Mouse (Mus musculus): ENCODE measurements at regions not wholly inside any gene's neighbourhood (a gene's known extent, or its start where the extent isn't known, plus 50 kb on each side); places are given as distances from the start of the nearest gene placed in this dataset.

DNA sequence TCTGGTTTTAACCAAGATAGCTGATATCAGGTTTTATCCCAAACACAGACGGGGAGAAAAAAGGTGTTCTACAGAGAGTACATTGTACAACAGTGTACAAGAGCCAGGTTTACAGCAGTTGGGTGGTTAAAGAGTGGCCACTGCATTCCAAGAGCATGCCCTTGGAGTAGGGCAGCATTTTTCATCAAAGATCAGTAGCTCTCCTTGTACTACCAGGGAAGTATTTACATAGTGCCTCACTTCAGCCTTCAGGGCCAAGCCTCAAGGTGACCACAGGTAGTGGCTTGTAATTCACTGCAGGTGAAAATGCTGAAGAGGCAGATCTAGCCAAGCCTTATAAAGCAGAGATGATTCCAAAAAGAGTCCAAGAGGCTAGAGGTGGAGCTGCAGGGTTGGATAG is 190.8 kb downstream of the Isl1 start:
- H3K4me1 ChIP-seq (ENCODE audit: control insufficient read depth, insufficient read depth, low read length), result no peaks in the 10 kb centered on the region
- no peaks in the 10 kb centered on the region for H3K36me3 ChIP-seq (ENCODE audit: control insufficient read depth, insufficient read depth, low read length)
- WGBS, result 91% methylated on average over 1 of the region's 1 CpGs
- H3K9ac ChIP-seq (ENCODE audit: low read depth, low read length), result no peak overlapping the region
- no peaks in the 10 kb centered on the region for H3K9me3 ChIP-seq (replicated peaks; ENCODE audit: control insufficient read depth, low read length, poor library complexity, severe bottlenecking)
- no peak overlapping the region for H3K27ac ChIP-seq (ENCODE audit: low read length)
- H3K4me2 ChIP-seq (ENCODE audit: low read length), result no peak overlapping the region
- no peaks in the 10 kb centered on the region for H3K27me3 ChIP-seq (ENCODE audit: control insufficient read depth, insufficient read depth, low read depth, low read length)
- no peak for ATAC-seq
- no peak overlapping the region for H3K4me3 ChIP-seq (ENCODE audit: low read depth, low read length)

DNA sequence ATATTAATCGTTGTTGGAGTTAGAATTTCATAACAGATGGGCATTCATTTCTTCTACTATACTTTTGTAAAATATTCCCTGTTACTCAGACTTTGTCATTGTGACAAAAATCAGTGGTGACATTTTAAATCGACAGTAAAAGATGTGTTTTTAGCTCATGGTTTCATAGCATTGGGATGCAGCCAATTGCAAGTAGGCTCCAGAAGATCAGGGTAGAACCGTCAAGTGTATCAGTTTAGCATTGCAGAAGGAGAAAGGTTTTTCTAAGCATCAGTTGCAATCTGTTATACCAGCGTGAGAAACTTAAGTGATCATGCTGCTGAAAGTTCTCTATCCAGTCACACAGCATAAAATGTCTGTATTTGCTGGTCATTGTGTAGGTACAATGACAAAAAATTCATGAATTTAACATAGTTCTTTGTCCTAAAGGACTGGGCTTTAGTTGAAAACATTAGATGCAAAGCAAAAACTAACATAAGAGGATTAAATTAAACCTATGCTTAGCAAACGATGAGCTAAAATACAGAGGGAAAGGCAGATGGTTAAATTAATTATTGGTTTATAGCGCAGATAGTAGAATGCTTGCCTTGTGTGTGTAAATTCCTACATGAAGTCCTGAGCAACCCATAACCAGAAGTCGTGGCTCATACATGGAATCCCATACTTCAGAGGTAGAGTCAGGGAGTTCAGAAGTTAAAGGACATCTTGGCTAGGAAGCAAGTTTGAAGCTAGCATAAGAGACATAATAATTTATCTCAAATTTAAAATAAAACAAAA is 198.3 kb downstream of the Isl1 start:
- no peak overlapping the region for H3K4me2 ChIP-seq (ENCODE audit: low read length)
- H3K9ac ChIP-seq (ENCODE audit: low read depth, low read length), result no peak overlapping the region
- WGBS, result 58% methylated on average over 7 of the region's 7 CpGs
- no peak for ATAC-seq
- no peaks in the 10 kb centered on the region for H3K36me3 ChIP-seq (ENCODE audit: control insufficient read depth, insufficient read depth, low read length)
- no peaks in the 10 kb centered on the region for H3K27me3 ChIP-seq (ENCODE audit: control insufficient read depth, insufficient read depth, low read depth, low read length)
- no peak overlapping the region for H3K27ac ChIP-seq (ENCODE audit: low read length)
- no peaks in the 10 kb centered on the region for H3K4me1 ChIP-seq (ENCODE audit: control insufficient read depth, insufficient read depth, low read length)
- H3K9me3 ChIP-seq (replicated peaks; ENCODE audit: control insufficient read depth, low read length, poor library complexity, severe bottlenecking), result no peaks in the 10 kb centered on the region
- H3K4me3 ChIP-seq (ENCODE audit: low read depth, low read length), result no peak overlapping the region

DNA sequence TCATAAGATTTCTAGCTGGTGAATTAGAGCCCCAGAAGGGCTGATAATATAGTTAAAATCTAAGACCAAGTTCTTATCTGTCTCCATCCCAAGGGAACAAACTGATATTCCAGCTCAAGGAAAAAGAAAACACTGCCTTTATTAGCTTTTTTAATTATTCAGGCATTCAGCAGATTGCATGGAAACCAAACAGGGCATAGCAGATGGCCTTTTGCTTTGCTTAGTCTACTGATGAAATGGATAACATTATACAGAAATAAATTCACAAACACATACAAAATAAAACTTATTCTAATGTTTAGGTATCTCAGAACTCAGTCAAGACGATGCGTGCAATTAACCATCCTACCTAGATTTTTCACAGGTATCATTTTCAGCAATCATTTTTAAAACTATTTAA is 198.9 kb downstream of the Isl1 start:
- ATAC-seq, result no peak

DNA sequence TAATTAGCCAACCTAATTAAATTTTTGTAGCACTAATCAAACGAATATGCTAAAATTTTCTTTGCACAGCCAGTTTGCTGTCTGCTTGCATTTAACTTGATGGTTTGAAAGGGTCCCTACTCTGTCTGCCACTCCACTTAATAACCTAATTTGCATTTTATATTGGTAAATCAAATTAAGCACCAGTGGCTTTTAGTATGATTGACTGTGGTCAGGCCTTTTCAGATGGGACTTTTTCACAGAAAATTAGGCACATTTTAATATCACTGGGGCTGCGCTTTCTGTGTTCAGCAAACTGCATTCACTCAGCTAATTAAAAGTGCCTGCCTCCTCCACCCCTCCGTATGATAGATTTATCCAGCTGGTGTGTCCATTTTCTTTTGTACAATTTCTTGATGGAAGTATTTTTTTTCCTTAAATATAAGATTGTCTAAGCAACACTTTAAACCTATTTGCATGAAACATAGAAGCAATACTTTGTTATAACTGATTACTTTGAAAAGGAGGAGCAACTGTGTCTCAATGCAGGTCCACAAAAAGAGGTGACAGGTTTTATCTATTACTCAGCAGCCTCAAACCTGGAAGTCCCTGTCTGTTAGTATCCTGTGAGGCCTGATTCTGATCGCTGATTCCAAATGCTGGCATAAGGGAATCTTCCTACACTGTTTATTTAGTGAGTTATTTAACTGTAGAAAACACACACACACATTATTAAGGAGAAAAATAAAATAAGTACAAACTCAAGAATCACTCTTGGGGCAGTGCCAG is 221.8 kb downstream of the Isl1 start:
- Histone ChIP-seq H3K9ac (ENCODE audit: low read depth, low read length) (no peak overlapping the region), H3K27me3 (ENCODE audit: control insufficient read depth, insufficient read depth, low read depth, low read length) (no peaks in the 10 kb centered on the region), H3K36me3 (ENCODE audit: control insufficient read depth, insufficient read depth, low read length) (no peaks in the 10 kb centered on the region), H3K4me3 (ENCODE audit: low read depth, low read length) (no peak overlapping the region), H3K27ac (ENCODE audit: low read length) (no peak overlapping the region), H3K4me2 (ENCODE audit: low read length) (no peak overlapping the region), H3K4me1 (ENCODE audit: control insufficient read depth, insufficient read depth, low read length) (no peaks in the 10 kb centered on the region), H3K9me3 (replicated peaks; ENCODE audit: control insufficient read depth, low read length, poor library complexity, severe bottlenecking) (no peaks in the 10 kb centered on the region)
- peak; percentile 82; the same call in 1 of the 2 replicates for ATAC-seq
- 56% methylated on average over 4 of the region's 4 CpGs for WGBS

More for the DNA sequence above, 198.9 kb downstream of the Isl1 start:
- H3K9me3 ChIP-seq (replicated peaks; ENCODE audit: control insufficient read depth, low read length, poor library complexity, severe bottlenecking), result no peaks in the 10 kb centered on the region
- H3K36me3 ChIP-seq (ENCODE audit: control insufficient read depth, insufficient read depth, low read length), result no peaks in the 10 kb centered on the region
- H3K4me1 ChIP-seq (ENCODE audit: control insufficient read depth, insufficient read depth, low read length), result no peaks in the 10 kb centered on the region
- 97% methylated on average over 2 of the region's 2 CpGs for WGBS
- no peak overlapping the region for H3K4me3 ChIP-seq (ENCODE audit: low read depth, low read length)
- no peak overlapping the region for H3K27ac ChIP-seq (ENCODE audit: low read length)
- H3K4me2 ChIP-seq (ENCODE audit: low read length), result no peak overlapping the region
- no peak overlapping the region for H3K9ac ChIP-seq (ENCODE audit: low read depth, low read length)
- H3K27me3 ChIP-seq (ENCODE audit: control insufficient read depth, insufficient read depth, low read depth, low read length), result no peaks in the 10 kb centered on the region

DNA sequence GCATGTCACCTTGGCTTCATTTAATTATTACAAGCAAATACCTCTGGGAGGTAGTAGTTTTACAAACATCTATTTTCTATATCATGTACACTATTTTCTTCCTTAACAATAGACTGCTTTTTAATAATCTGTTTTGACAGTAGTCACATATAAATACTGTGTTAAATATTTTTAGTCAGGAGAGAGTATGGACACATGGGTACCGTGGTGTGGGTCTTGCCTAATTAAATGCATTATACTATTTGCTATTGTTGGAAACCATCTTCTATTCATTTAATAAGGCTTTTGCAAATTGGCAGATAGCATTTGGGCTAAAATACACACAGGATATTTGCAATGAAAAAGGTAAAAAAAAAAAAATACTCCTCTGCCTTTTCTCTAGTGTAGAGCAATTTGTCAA is 222.3 kb downstream of the Isl1 start:
- Histone ChIP-seq H3K27ac (ENCODE audit: low read length) (no peak overlapping the region), H3K4me2 (ENCODE audit: low read length) (no peak overlapping the region), H3K36me3 (ENCODE audit: control insufficient read depth, insufficient read depth, low read length) (no peaks in the 10 kb centered on the region), H3K27me3 (ENCODE audit: control insufficient read depth, insufficient read depth, low read depth, low read length) (no peaks in the 10 kb centered on the region), H3K9ac (ENCODE audit: low read depth, low read length) (no peak overlapping the region), H3K9me3 (replicated peaks; ENCODE audit: control insufficient read depth, low read length, poor library complexity, severe bottlenecking) (no peaks in the 10 kb centered on the region), H3K4me1 (ENCODE audit: control insufficient read depth, insufficient read depth, low read length) (no peaks in the 10 kb centered on the region), H3K4me3 (ENCODE audit: low read depth, low read length) (no peak overlapping the region)
- 65% methylated on average over 1 of the region's 1 CpGs for WGBS
- no peak for ATAC-seq

DNA sequence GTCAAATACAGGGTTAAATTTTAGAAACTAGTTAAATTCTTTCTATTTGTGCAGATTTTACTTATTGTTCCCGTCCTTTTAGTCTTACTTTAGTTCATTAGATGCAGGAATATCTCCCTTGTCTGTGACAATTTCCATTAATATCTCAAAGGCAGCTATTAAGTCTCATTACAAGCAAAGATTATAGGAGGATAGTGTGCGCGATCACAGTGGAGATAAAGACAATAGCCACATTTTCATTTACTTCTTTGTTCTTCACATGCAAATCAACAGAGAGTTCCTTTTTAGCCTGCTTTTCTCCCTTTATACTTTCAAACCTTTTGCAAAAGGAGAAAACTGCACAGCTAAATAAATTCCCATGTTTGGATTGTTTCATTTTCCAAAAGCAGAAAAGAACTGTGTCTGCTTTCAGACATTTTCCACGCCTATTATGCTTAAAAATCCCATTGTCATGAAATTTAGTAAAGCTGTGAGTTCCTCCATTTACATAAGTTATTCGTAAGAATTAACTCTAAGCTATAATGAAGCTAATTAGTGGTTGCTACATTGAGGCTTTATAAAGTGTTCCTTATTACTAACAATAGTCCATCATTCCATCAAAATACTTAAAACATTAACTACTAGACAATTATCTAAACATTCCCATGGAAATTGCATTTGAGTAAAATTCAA is 252.4 kb downstream of the Isl1 start:
- no peaks in the 10 kb centered on the region for H3K4me1 ChIP-seq (ENCODE audit: control insufficient read depth, insufficient read depth, low read length)
- H3K9ac ChIP-seq (ENCODE audit: low read depth, low read length), result no peak overlapping the region
- no peaks in the 10 kb centered on the region for H3K9me3 ChIP-seq (replicated peaks; ENCODE audit: control insufficient read depth, low read length, poor library complexity, severe bottlenecking)
- ATAC-seq, result no peak
- H3K27me3 ChIP-seq (ENCODE audit: control insufficient read depth, insufficient read depth, low read depth, low read length), result no peaks in the 10 kb centered on the region
- no peak overlapping the region for H3K27ac ChIP-seq (ENCODE audit: low read length)
- 51% methylated on average over 5 of the region's 5 CpGs for WGBS
- no peak overlapping the region for H3K4me2 ChIP-seq (ENCODE audit: low read length)
- no peak overlapping the region for H3K4me3 ChIP-seq (ENCODE audit: low read depth, low read length)
- no peaks in the 10 kb centered on the region for H3K36me3 ChIP-seq (ENCODE audit: control insufficient read depth, insufficient read depth, low read length)

DNA sequence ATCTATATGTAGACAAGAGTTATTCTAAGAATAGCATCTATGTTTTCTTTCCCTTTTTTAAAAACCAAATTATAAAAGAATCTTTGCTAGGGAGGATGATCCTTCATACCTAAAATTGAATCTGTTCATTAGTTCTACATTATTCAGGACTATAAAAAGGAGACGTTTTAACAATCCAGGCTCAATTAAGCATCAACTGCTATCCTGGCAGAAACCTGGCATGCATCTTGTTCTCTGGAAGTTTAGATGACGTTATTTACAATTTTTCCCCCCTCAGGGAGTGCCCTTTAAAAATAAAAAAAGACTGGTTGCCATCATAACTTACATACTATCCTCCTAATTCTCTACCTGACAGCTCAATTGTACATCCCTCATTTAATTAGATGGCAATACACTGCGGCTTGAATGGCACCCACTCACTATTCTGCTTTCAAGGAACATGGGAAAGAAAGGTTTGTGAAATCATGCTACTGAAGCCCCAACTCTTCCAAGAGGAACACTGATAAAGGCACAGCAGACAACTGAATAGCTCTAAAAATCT is 253.3 kb downstream of the Isl1 start:
- Histone ChIP-seq H3K36me3 (ENCODE audit: control insufficient read depth, insufficient read depth, low read length) (no peaks in the 10 kb centered on the region), H3K9me3 (replicated peaks; ENCODE audit: control insufficient read depth, low read length, poor library complexity, severe bottlenecking) (no peaks in the 10 kb centered on the region), H3K27me3 (ENCODE audit: control insufficient read depth, insufficient read depth, low read depth, low read length) (no peaks in the 10 kb centered on the region), H3K9ac (ENCODE audit: low read depth, low read length) (no peak overlapping the region), H3K27ac (ENCODE audit: low read length) (no peak overlapping the region), H3K4me2 (ENCODE audit: low read length) (no peak overlapping the region), H3K4me1 (ENCODE audit: control insufficient read depth, insufficient read depth, low read length) (no peaks in the 10 kb centered on the region), H3K4me3 (ENCODE audit: low read depth, low read length) (no peak overlapping the region)
- ATAC-seq, result no peak
- 70% methylated on average over 3 of the region's 3 CpGs for WGBS

DNA sequence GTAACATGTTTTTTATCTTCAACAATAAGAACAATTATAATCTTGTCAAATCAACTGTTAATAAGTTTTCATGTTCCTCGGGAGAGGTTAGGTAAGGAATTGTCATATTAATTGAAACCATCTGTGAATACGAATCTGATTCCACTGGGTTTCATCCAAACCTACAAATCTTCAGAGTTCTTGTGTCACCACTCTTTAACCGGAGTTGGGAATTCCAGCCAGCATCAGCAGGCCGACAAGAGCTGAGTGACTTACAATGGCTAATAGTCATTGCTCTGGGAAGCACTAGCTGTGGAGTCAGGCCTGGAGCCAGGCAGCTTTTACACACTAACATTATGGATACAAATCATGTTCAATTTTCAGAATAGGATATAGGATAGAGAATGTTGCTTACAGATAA is 273.3 kb downstream of the Isl1 start:
- Histone ChIP-seq H3K27me3 (ENCODE audit: control insufficient read depth, insufficient read depth, low read depth, low read length) (no peaks in the 10 kb centered on the region), H3K4me3 (ENCODE audit: low read depth, low read length) (no peak overlapping the region), H3K4me1 (ENCODE audit: control insufficient read depth, insufficient read depth, low read length) (no peaks in the 10 kb centered on the region), H3K9ac (ENCODE audit: low read depth, low read length) (no peak overlapping the region), H3K9me3 (replicated peaks; ENCODE audit: control insufficient read depth, low read length, poor library complexity, severe bottlenecking) (no peaks in the 10 kb centered on the region), H3K36me3 (ENCODE audit: control insufficient read depth, insufficient read depth, low read length) (no peaks in the 10 kb centered on the region), H3K27ac (ENCODE audit: low read length) (no peak overlapping the region), H3K4me2 (ENCODE audit: low read length) (no peak overlapping the region)
- WGBS, result 75% methylated on average over 4 of the region's 4 CpGs
- ATAC-seq, result no peak

Data from midbrain, embryonic 16.5 days (tissue).